Mouse (Mus musculus): Measurements from ENCODE around the gene Dnmt3b.
"Not testable (repeated sequence)": the region's sequence is repeated elsewhere in the genome, so short reads cannot be mapped to it uniquely, and the experiment has no call there.

Dnmt3b gene

DNA sequence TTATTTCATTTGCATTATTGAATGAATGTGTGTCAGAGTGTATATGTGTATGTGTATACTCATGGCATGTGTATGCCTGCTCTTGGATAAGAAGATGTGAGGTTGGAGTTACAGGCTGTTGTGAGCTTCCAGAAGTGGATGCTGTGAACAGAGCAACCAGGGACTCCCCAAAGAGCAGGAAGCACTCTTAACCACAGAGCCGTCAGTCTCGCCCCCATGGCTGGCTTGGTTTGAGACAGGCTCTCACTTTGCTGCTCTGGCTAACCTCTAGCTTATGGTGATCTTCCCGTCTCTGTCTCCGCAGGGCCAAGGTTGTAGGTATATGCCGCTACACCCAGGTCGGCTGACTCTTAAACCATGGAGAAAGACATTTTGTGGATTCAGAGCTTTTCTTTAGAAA lies 30.8 kb upstream of the Dnmt3b start:
- no peak for DNase-seq (ENCODE audit: low read depth, low spot score)
- peaks cover 23% of the 10 kb centered on the region for H3K36me3 ChIP-seq (ENCODE audit: control insufficient read depth, insufficient read depth, low read length, poor library complexity, severe bottlenecking)
- H3K27me3 ChIP-seq (ENCODE audit: control insufficient read depth, insufficient read depth, low read length, poor library complexity, severe bottlenecking) = no peaks in the 10 kb centered on the region

DNA sequence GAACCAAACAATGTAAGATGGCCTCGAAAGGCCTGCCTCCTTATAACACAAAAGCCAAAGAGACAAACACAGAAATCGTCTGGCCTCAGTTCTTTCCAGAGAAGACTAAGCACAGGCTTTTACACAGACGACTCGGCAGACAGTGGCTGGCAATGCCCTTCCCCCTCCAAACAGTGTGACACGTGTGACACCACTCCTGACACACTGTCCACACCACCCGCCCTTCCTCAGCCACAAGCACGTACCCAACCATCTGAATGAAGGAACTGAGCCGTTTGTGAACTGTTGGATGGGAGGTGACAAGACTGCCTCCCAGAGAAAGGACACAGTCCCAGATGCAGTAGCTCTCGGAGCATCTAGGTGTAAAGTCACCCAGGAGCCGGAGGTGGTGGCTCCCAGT lies 30.4 kb upstream of the Dnmt3b start:
- no peak for DNase-seq (ENCODE audit: low read depth, low spot score)
- Histone ChIP-seq H3K27me3 (ENCODE audit: control insufficient read depth, insufficient read depth, low read length, poor library complexity, severe bottlenecking) (no peaks in the 10 kb centered on the region), H3K36me3 (ENCODE audit: control insufficient read depth, insufficient read depth, low read length, poor library complexity, severe bottlenecking) (peaks cover 23% of the 10 kb centered on the region)

DNA sequence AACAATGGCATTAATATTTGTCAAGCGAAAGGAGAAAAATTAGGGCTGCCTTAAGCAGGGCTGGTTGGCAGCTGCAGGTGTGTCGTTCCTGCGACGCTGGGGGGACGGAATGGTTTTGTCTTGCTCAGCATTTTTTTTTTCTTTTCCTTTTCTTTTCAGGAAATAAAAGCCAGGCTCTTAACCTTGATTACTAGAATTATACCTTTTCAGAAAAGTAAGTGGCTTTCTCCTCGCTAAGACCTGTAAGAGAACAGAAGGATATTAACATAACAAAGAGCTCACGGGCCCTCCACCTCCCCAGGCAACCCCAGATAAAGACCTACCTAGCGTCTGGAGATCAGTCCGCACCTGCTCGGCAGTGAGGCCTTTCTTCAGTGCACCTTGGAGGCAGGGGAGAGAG lies 26.8 kb upstream of the Dnmt3b start:
- H3K27me3 ChIP-seq (ENCODE audit: control insufficient read depth, insufficient read depth, low read length, poor library complexity, severe bottlenecking) = no peaks in the 10 kb centered on the region
- no peak for DNase-seq (ENCODE audit: low read depth, low spot score)
- peaks cover 29% of the 10 kb centered on the region for H3K36me3 ChIP-seq (ENCODE audit: control insufficient read depth, insufficient read depth, low read length, poor library complexity, severe bottlenecking)

DNA sequence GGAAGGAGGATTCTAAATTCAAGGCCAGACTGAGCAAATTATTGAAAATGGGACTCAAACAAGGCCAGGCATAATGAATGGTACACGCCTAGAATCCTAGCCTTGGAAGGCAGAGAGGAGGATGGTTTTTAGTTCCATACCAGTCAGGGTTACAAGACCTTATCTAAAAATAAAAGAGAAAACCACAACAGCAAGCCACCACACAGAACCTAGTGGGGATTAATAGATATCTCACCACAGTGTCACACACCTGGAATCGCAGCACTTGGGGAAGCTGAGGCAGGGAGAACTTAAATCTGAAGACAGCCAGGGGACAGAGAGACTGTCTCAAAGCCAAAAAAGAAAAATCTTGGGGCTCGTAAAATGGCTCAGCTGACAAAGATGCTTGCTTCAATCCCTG lies 18.3 kb upstream of the Dnmt3b start:
- H3K27me3 ChIP-seq (ENCODE audit: control insufficient read depth, insufficient read depth, low read length, poor library complexity, severe bottlenecking) = no peaks in the 10 kb centered on the region
- peaks cover 5% of the 10 kb centered on the region for H3K36me3 ChIP-seq (ENCODE audit: control insufficient read depth, insufficient read depth, low read length, poor library complexity, severe bottlenecking)
- no peak for DNase-seq (ENCODE audit: low read depth, low spot score)

DNA sequence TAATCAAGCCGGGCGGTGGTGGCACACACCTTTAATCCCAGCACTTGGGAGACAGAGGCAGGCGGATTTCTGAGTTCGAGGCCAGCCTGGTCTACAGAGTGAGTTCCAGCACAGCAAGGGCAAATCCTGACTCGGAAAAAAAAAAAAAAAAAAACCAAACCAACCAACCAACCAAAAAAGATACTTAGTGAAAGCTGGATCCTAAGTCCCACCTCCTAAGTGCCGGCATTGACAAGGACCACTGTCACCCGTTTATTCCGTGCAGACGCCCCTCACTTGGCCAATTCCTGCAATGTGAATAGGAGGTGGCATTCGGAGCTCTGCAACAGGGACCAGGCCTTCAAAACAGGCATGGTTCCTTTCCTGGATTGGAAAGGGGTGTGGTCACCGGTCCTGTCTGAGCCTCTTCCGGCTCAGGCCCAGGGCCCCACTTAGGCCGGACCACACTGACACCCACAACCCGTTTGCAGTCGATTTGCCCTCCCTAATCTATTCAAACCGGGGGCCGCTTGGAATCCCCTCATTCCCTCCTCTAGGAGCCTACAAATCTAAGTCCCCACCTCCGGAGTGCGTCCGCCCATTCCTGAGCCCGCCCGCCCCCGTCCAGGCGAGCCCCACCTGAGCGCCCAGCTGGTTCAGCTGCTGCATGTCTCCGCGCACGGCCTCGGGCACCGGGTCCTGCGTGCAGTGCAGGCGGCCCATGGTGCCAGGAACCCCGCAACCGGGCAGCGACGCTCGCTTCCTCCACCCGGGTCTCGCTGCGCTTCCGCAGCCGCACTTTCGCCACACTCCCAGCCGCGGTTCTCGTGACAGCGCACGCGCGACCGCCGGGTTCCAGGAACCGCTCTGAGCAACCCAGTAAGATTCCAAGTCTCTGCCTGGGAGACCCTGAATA lies 17.0 kb upstream of the Dnmt3b start, which contains the start of gene Commd7:
TSS of gene Commd7 (minus strand) at position 806 of the 895 bp plus-strand sequence.
- DNase-seq (ENCODE audit: low read depth, low spot score) = peak; percentile 88
- Histone ChIP-seq H3K27me3 (ENCODE audit: control insufficient read depth, insufficient read depth, low read length, poor library complexity, severe bottlenecking) (no peaks in the 10 kb centered on the region), H3K36me3 (ENCODE audit: control insufficient read depth, insufficient read depth, low read length, poor library complexity, severe bottlenecking) (peaks cover 3% of the 10 kb centered on the region)

DNA sequence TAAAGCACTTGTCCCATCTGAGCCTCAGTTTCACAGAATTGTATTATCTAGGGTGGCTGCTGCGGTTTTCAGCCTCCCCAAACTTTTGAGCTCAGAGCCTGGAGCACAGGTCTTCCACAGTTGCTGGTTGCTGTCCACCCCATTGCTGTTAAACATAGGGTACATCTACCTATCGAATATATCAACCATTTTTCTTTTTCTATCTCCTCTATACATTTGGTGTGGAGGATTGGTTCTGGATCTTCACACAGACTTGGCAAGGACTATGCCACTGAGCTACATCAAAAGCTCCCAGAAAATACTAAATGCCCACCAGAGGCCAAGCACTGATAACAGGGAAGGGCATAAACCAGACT lies 16.4 kb upstream of the Dnmt3b start:
- DNase-seq (ENCODE audit: low read depth, low spot score) = no peak
- Histone ChIP-seq H3K36me3 (ENCODE audit: control insufficient read depth, insufficient read depth, low read length, poor library complexity, severe bottlenecking) (no peaks in the 10 kb centered on the region), H3K27me3 (ENCODE audit: control insufficient read depth, insufficient read depth, low read length, poor library complexity, severe bottlenecking) (no peaks in the 10 kb centered on the region)

DNA sequence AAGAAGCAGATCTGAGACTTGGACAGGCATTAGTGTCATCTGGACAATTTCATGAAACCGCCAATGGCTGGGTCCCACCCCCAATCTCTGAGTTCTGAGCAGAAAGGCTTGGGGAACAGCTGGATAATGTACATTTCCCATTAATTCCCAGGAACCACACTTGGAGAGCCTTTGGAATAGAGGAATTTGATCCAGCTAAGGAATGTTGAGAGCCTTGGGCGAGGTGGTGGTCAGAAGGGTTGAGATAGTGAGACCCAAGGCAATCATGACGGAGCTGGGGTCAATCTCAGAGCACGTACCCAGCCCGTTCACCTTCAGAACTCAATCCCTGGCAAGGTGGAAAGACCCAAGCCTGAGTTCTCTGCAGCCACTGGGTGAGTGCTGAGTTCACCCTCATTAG lies 16.0 kb upstream of the Dnmt3b start:
- DNase-seq (ENCODE audit: low read depth, low spot score) = no peak
- H3K27me3 ChIP-seq (ENCODE audit: control insufficient read depth, insufficient read depth, low read length, poor library complexity, severe bottlenecking) = no peaks in the 10 kb centered on the region

DNA sequence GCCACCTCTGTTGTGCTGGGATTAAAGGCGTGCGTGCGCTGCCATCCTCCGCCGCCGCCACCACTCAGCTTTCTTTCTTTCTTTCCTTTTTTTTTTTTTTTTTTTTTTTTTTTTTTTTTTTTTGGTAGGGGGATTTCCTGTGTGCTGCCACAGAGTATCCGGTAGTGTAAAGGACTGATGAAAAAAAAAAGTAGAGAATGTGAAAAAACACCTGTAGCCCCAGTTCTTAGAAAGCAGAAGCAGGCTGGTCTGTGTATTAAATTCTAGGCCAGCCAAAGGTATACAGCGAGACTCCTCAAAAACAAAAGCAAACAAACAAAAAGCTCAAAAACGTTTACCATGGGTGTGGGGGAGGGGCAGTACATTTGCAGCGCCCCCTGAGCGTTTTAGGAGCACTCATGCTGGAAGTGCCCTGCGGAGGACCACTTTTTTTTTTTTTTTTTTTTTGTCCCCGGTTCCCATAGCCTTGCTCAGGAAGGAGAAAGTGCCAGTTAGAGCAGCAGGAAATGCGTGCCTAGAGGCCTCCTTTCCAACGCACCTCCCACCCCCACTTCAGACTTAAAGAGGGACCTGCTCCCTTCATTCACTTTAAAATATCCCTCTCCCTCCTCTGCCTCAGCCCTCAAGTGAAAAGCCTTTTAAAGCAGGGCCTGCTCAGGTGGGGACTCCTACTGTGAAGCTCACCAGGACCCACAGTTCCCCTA lies 10.1 kb upstream of the Dnmt3b start:
- Histone ChIP-seq H3K27me3 (ENCODE audit: control insufficient read depth, insufficient read depth, low read length, poor library complexity, severe bottlenecking) (no peaks in the 10 kb centered on the region), H3K36me3 (ENCODE audit: control insufficient read depth, insufficient read depth, low read length, poor library complexity, severe bottlenecking) (no peaks in the 10 kb centered on the region)
- no peak for DNase-seq (ENCODE audit: low read depth, low spot score)

More for the DNA sequence above, 16.0 kb upstream of the Dnmt3b start:
- H3K36me3 ChIP-seq (ENCODE audit: control insufficient read depth, insufficient read depth, low read length, poor library complexity, severe bottlenecking) = no peaks in the 10 kb centered on the region

DNA sequence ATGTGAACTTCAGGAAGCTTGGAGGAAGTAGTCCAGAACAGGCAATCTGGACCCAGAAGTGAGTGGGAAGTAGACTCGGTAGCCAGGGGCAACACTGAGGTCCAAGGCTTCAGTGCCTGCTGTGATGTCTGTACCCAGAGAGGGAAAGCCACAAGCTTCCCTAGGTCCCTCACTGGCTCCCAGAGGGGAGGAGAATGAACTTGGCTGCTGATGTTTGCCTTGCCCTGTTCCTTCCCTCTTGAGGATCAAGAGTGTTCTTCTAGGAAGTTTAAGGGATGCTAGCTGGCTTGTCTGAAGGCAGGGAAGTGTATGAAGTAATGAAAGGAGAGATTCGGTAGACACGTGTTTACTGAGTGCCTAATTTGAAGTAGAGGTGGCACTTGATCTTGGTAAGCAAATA lies 6.8 kb upstream of the Dnmt3b start:
- no peaks in the 10 kb centered on the region for H3K27me3 ChIP-seq (ENCODE audit: control insufficient read depth, insufficient read depth, low read length, poor library complexity, severe bottlenecking)
- H3K36me3 ChIP-seq (ENCODE audit: control insufficient read depth, insufficient read depth, low read length, poor library complexity, severe bottlenecking) = no peaks in the 10 kb centered on the region
- no peak for DNase-seq (ENCODE audit: low read depth, low spot score)

DNA sequence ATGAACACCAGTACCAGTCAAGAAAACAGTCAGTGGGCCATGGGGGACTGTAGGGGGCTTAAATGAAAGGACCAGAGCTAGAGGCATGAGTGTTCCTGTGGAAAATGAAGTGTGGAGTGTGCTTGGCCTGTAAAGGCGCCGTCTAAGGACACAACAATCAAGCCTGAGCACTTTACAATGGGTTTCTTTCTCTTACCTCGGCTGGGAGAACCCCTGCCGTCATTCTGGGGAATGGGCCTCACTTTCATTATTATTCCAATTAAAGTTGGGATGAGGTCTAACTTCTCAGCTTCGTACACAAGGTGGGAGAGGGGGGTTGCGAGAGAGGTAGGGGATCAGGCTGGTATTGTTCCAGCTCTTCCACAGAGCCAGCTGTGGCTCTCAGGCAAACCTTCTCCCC lies 6.3 kb upstream of the Dnmt3b start:
- Histone ChIP-seq H3K36me3 (ENCODE audit: control insufficient read depth, insufficient read depth, low read length, poor library complexity, severe bottlenecking) (no peaks in the 10 kb centered on the region), H3K27me3 (ENCODE audit: control insufficient read depth, insufficient read depth, low read length, poor library complexity, severe bottlenecking) (no peaks in the 10 kb centered on the region)
- DNase-seq (ENCODE audit: low read depth, low spot score) = no peak

DNA sequence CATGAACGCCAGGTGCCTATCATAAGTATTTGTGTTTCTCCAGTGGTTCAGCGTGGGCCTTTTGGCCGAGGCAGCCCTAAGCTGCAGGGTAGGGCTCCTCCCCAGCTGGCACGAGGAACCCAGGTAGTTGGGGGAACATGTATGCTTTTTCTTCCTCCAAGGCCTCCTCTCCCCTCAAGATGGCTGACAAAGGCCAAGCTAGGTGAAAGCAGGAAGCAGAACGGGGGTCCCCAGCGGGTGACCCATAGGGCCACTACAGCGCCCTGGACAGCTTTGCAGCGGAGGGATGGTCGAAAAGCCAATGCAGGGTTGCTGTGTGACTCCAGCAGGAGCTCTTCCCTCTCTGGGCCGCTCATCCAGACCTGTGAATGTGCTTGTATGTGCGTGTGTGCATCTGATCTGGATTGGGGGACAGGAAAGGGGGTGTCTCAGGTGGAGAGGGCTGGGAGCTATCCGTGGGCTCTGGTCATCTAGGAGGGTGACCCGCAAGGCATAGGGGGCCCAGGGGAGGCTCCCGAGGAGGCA lies 415 bp upstream of the Dnmt3b start:
- H3K36me3 ChIP-seq (ENCODE audit: control insufficient read depth, insufficient read depth, low read length, poor library complexity, severe bottlenecking) = no peaks in the 10 kb centered on the region
- H3K27me3 ChIP-seq (ENCODE audit: control insufficient read depth, insufficient read depth, low read length, poor library complexity, severe bottlenecking) = no peaks in the 10 kb centered on the region
- DNase-seq (ENCODE audit: low read depth, low spot score) = no peak

DNA sequence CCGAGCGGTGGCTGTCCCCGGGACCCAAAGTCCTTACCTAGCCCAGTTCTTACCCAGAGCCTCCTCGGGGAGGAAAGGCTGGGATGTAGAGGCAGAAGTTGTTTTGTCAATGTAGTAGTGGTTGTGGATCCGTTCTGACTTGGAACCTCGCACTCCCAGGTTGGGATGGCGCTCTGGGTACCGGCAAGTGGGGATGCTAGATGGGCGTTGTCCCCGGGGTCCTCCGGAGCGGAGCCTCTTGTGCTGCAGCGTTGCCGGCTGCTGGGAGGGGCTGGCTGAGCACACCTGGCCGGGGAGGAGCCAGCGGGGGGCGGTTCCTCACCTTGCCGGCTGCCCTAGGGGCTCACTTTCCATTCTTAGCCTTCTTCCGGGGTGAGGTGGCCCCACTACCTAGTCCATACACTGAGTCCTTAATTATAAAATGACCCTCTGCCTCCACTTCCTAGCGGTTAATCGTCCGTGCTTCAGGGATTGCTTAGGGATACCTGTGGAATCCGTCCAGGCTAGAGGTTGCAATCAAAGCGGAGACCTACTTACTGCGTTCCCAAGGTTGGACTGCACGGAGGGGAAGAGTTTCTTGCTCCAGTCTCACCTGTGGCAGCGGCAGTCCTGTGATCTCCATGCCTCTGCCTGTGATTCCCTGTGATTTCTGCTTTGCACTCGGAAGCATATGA lies 901 bp downstream of the Dnmt3b start:
- DNase-seq (ENCODE audit: low read depth, low spot score) = peak; percentile 46
- no peaks in the 10 kb centered on the region for H3K36me3 ChIP-seq (ENCODE audit: control insufficient read depth, insufficient read depth, low read length, poor library complexity, severe bottlenecking)
- H3K27me3 ChIP-seq (ENCODE audit: control insufficient read depth, insufficient read depth, low read length, poor library complexity, severe bottlenecking) = no peaks in the 10 kb centered on the region

DNA sequence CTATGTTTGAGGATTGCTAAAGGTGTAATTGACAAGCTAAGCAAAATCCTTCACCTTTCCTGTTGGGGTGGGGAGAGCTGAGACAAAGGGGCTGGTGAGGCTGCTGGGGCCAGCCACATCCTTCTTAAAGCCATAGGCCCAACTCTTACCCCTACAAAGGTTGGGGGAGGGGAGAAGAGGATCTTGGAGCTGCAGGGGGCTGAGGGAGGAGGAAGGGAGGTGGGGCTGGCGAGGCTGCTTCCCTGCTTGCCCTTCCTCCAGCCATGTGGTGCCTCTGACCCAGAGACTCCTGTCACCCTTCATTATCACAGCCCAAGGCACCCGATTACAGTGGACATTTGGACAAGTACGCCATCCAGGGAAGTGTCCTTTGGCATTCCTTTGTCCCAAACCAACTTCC lies 2.4 kb downstream of the Dnmt3b start:
- no peaks in the 10 kb centered on the region for H3K27me3 ChIP-seq (ENCODE audit: control insufficient read depth, insufficient read depth, low read length, poor library complexity, severe bottlenecking)
- H3K36me3 ChIP-seq (ENCODE audit: control insufficient read depth, insufficient read depth, low read length, poor library complexity, severe bottlenecking) = no peaks in the 10 kb centered on the region
- no peak for DNase-seq (ENCODE audit: low read depth, low spot score)

DNA sequence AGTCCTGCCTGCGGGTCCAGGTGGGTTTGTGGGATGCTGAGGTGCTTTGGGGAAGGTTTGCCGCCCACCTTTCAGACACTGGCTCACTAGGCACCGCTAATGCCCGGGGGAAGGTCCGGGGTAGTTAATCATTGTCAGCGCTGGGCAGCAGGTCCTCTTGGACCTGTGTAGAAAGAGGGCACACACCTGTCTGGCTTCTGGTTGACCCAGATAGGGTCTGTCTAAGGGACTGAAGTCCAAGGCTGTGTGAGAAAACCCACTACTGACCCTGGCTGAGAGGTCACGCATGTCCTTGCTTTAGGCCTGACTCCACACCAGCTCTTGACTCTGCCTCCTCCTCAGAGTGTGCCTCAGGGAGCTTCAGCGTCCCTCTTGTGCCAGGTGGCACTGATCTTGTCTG lies 8.4 kb downstream of the Dnmt3b start:
- not testable (repeated sequence) for DNase-seq (ENCODE audit: low read depth, low spot score); H3K27me3 ChIP-seq (ENCODE audit: control insufficient read depth, insufficient read depth, low read length, poor library complexity, severe bottlenecking); H3K36me3 ChIP-seq (ENCODE audit: control insufficient read depth, insufficient read depth, low read length, poor library complexity, severe bottlenecking)

DNA sequence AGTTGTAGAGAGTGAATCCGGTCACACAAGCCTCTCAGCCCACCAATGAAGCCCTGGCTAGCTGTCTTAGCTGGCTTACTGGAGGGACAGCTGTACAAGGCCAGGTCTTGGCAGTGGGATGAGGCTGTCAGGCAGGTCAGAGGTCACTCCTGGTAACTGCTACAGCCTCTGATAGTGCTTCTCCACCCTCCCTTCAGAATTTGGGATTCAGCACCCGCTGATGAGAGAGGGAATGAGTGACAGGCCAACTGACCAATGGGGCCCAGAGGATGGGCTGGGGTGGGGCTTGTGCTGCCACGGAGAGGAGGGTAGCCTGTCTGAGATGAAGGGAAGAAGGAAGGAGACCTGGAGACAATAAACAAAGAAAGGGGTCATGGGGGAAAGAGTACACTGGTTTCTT lies 11.4 kb downstream of the Dnmt3b start:
- peaks cover 2% of the 10 kb centered on the region; the same call in 1 of the 2 replicates for H3K36me3 ChIP-seq (ENCODE audit: control insufficient read depth, insufficient read depth, low read length, poor library complexity, severe bottlenecking)
- H3K27me3 ChIP-seq (ENCODE audit: control insufficient read depth, insufficient read depth, low read length, poor library complexity, severe bottlenecking) = no peaks in the 10 kb centered on the region
- no peak for DNase-seq (ENCODE audit: low read depth, low spot score)

Measured in splenic B cell, adult 2 months (primary cell).